Mouse (Mus musculus): ENCODE results near the gene Olfr960. TPM values are rescaled to one million over a fixed set of nuclear protein-coding genes. Genes with fewer than 3 reads are reported as not detected.

The Olfr960 gene
- not detected in 2 replicates for polyA plus RNA-seq (2012; rRNA removed)

GRCm38 (mm10) chr9:39621073-39621472 is at the start of gene Olfr960:
Olfr960 (plus strand) TSS chr9:39621373.
- Histone ChIP-seq H3K27ac (ENCODE audit: insufficient read depth, low read depth, low read length) (no peak within 1 kb of the TSS), H3K27me3 (replicated peaks; ENCODE audit: control insufficient read depth, insufficient read depth, low read length) (no peaks in the 10 kb centered on the region), H3K4me3 (ENCODE audit: insufficient read depth, low read depth, low read length) (no peak within 1 kb of the TSS), H3K36me3 (ENCODE audit: control insufficient read depth, insufficient read depth, low read length) (no peaks in the 10 kb centered on the region), H3K4me1 (ENCODE audit: control insufficient read depth, insufficient read depth, low read length) (no peaks in the 10 kb centered on the region)
- no peak for TF ChIP-seq POLR2A (IDR thresholded peaks at IDR 0.05; ENCODE audit: low read depth, low read length)
- TF ChIP-seq CTCF (conservative IDR thresholded peaks at IDR 0.05; ENCODE audit: insufficient read depth, insufficient read length, low read depth, low read length): no peak
- no peak for DNase-seq
- 80% methylated on average over 1 of the region's 1 CpGs for WGBS

- no peaks in the 10 kb centered on the region for H3K36me3 ChIP-seq (ENCODE audit: control insufficient read depth, insufficient read depth, low read length)
- no peak within 1 kb of the TSS for H3K4me3 ChIP-seq (ENCODE audit: insufficient read depth, low read depth, low read length)
- H3K4me1 ChIP-seq (ENCODE audit: control insufficient read depth, insufficient read depth, low read length): no peaks in the 10 kb centered on the region
- no peak for TF ChIP-seq POLR2A (IDR thresholded peaks at IDR 0.05; ENCODE audit: low read depth, low read length)
- TF ChIP-seq CTCF (conservative IDR thresholded peaks at IDR 0.05; ENCODE audit: insufficient read depth, insufficient read length, low read depth, low read length): no peak
- 73% methylated on average over 3 of the region's 3 CpGs for WGBS
- DNase-seq: no peak
- H3K27me3 ChIP-seq (replicated peaks; ENCODE audit: control insufficient read depth, insufficient read depth, low read length): no peaks in the 10 kb centered on the region
- H3K27ac ChIP-seq (ENCODE audit: insufficient read depth, low read depth, low read length): no peak within 1 kb of the TSS
Measured at GRCm38 (mm10) chr9:39575469-39575868, 45.7 kb upstream of the Olfr960 start, which contains the start of gene Olfr959. Olfr959 (minus strand) TSS chr9:39575569.

GRCm38 (mm10) chr9:39577050-39577449 is 44.1 kb upstream of the Olfr960 start:
- Histone ChIP-seq H3K4me1 (ENCODE audit: control insufficient read depth, insufficient read depth, low read length) (no peaks in the 10 kb centered on the region), H3K27me3 (replicated peaks; ENCODE audit: control insufficient read depth, insufficient read depth, low read length) (no peaks in the 10 kb centered on the region), H3K27ac (ENCODE audit: insufficient read depth, low read depth, low read length) (no peak overlapping the region), H3K4me3 (ENCODE audit: insufficient read depth, low read depth, low read length) (no peak overlapping the region), H3K36me3 (ENCODE audit: control insufficient read depth, insufficient read depth, low read length) (no peaks in the 10 kb centered on the region)
- TF ChIP-seq CTCF (conservative IDR thresholded peaks at IDR 0.05; ENCODE audit: insufficient read depth, insufficient read length, low read depth, low read length) (no peak), POLR2A (IDR thresholded peaks at IDR 0.05; ENCODE audit: low read depth, low read length) (no peak)
- no peak for DNase-seq
- 79% methylated on average over 5 of the region's 5 CpGs for WGBS

- Histone ChIP-seq H3K27me3 (replicated peaks; ENCODE audit: control insufficient read depth, insufficient read depth, low read length) (no peaks in the 10 kb centered on the region; the same call in 1 of the 2 replicates), H3K27ac (ENCODE audit: insufficient read depth, low read depth, low read length) (no peak overlapping the region), H3K4me3 (ENCODE audit: insufficient read depth, low read depth, low read length) (no peak overlapping the region), H3K36me3 (ENCODE audit: control insufficient read depth, insufficient read depth, low read length) (no peaks in the 10 kb centered on the region), H3K4me1 (ENCODE audit: control insufficient read depth, insufficient read depth, low read length) (no peaks in the 10 kb centered on the region)
- TF ChIP-seq CTCF (conservative IDR thresholded peaks at IDR 0.05; ENCODE audit: insufficient read depth, insufficient read length, low read depth, low read length) (no peak), POLR2A (IDR thresholded peaks at IDR 0.05; ENCODE audit: low read depth, low read length) (no peak)
- WGBS: under 1% methylated on average over 19 of the region's 19 CpGs
- DNase-seq: no peak
Measured at GRCm38 (mm10) chr9:39602536-39603332, 18.4 kb upstream of the Olfr960 start.

- Histone ChIP-seq H3K4me1 (ENCODE audit: control insufficient read depth, insufficient read depth, low read length) (no peaks in the 10 kb centered on the region), H3K36me3 (ENCODE audit: control insufficient read depth, insufficient read depth, low read length) (no peaks in the 10 kb centered on the region), H3K27ac (ENCODE audit: insufficient read depth, low read depth, low read length) (no peak overlapping the region), H3K27me3 (replicated peaks; ENCODE audit: control insufficient read depth, insufficient read depth, low read length) (no peaks in the 10 kb centered on the region; the same call in 1 of the 2 replicates), H3K4me3 (ENCODE audit: insufficient read depth, low read depth, low read length) (no peak overlapping the region)
- no peak for TF ChIP-seq POLR2A (IDR thresholded peaks at IDR 0.05; ENCODE audit: low read depth, low read length)
- TF ChIP-seq CTCF (conservative IDR thresholded peaks at IDR 0.05; ENCODE audit: insufficient read depth, insufficient read length, low read depth, low read length): no peak
- 1% methylated on average over 9 of the region's 9 CpGs for WGBS
- DNase-seq: no peak
Measured at GRCm38 (mm10) chr9:39603333-39603845, 17.8 kb upstream of the Olfr960 start.

- no peak for TF ChIP-seq CTCF (conservative IDR thresholded peaks at IDR 0.05; ENCODE audit: insufficient read depth, insufficient read length, low read depth, low read length)
- TF ChIP-seq POLR2A (IDR thresholded peaks at IDR 0.05; ENCODE audit: low read depth, low read length): no peak
- Histone ChIP-seq H3K27ac (ENCODE audit: insufficient read depth, low read depth, low read length) (no peak within 1 kb of the TSS), H3K27me3 (replicated peaks; ENCODE audit: control insufficient read depth, insufficient read depth, low read length) (no peaks in the 10 kb centered on the region; the same call in 1 of the 2 replicates), H3K4me3 (ENCODE audit: insufficient read depth, low read depth, low read length) (no peak within 1 kb of the TSS), H3K4me1 (ENCODE audit: control insufficient read depth, insufficient read depth, low read length) (no peaks in the 10 kb centered on the region), H3K36me3 (ENCODE audit: control insufficient read depth, insufficient read depth, low read length) (no peaks in the 10 kb centered on the region)
- DNase-seq: no peak
- 1% methylated on average over 8 of the region's 8 CpGs for WGBS
Measured at GRCm38 (mm10) chr9:39603999-39604453, 17.1 kb upstream of the Olfr960 start, which contains the start of gene AW551984. AW551984 (minus strand) TSS chr9:39604403.

GRCm38 (mm10) chr9:39608497-39608896 is 12.7 kb upstream of the Olfr960 start:
- no peak overlapping the region for H3K4me3 ChIP-seq (ENCODE audit: insufficient read depth, low read depth, low read length)
- no peak for TF ChIP-seq CTCF (conservative IDR thresholded peaks at IDR 0.05; ENCODE audit: insufficient read depth, insufficient read length, low read depth, low read length)
- no peak for TF ChIP-seq POLR2A (IDR thresholded peaks at IDR 0.05; ENCODE audit: low read depth, low read length)
- no peaks in the 10 kb centered on the region; the same call in 1 of the 2 replicates for H3K27me3 ChIP-seq (replicated peaks; ENCODE audit: control insufficient read depth, insufficient read depth, low read length)
- DNase-seq: no peak
- H3K36me3 ChIP-seq (ENCODE audit: control insufficient read depth, insufficient read depth, low read length): no peaks in the 10 kb centered on the region
- H3K4me1 ChIP-seq (ENCODE audit: control insufficient read depth, insufficient read depth, low read length): no peaks in the 10 kb centered on the region
- no peak overlapping the region for H3K27ac ChIP-seq (ENCODE audit: insufficient read depth, low read depth, low read length)
